Mouse (Mus musculus) gastrocnemius, postnatal 36 days (tissue): ENCODE results near the gene Bpifb5. TPM values are rescaled to one million over a fixed set of nuclear protein-coding genes. Genes with fewer than 3 reads are reported as not detected.
"Not testable (repeated sequence)": the region's sequence is repeated elsewhere in the genome, so short reads cannot be mapped to it uniquely, and the experiment has no call there.

Source experiments
- DNase-seq, 2 experiments: peaks; one replicate each; pipeline ENCODE4 v3.0.0; 2022
- intact Hi-C: fragments of 180-260 bp; cut with DNase I; formaldehyde crosslinking; loops from one replicate; pipeline ENCODE4 v1.15.1; 2025
- total RNA-seq, 2 experiments: library from RNA; stranded (reverse); gene quantifications; 2 replicates each; pipeline ENCODE4 v1.2.3; 2021

The Bpifb5 gene
- total RNA-seq, 2 experiments from 2014 or later = not detected

GRCm38 (mm10) chr2:154227830-154228229 is 4.3 kb downstream of the Bpifb5 start:
- intact Hi-C loops = no loop called here
- DNase-seq = no peak

GRCm38 (mm10) chr2:154233426-154233825 is 9.9 kb downstream of the Bpifb5 start:
- DNase-seq = no peak
- intact Hi-C loops = no loop called here

GRCm38 (mm10) chr2:154240771-154241170 is 17.2 kb downstream of the Bpifb5 start:
- DNase-seq = no peak
- intact Hi-C loops = no loop called here

DNA sequence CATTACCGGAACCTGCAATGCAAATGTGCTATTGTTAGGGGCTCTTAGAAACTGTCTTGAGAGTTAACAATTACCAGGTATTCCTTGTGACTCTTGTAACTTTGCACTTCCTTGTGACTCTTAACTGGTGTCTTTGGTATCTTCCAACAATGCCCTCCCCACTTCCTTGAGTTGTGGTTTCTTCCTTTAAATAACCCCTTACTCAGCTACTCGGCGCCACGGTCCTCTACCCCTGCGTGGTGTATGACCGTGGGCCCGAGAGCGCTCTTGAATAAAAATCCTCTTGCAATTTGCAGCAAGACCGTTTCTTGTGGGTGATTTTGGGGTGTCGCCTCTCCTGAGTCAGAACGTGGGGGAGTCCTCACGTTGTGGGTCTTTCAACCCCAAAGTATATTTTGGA is 19.2 kb downstream of the Bpifb5 start:
- DNase-seq, intact Hi-C loops: not testable (repeated sequence)

GRCm38 (mm10) chr2:154243356-154244036 is 20.0 kb downstream of the Bpifb5 start:
- no peak for DNase-seq
- intact Hi-C loops = no loop called here

- intact Hi-C loops = no loop called here
- DNase-seq = no peak
Observed at GRCm38 (mm10) chr2:154245322-154245721, 21.8 kb downstream of the Bpifb5 start.

- DNase-seq, intact Hi-C loops: not testable (repeated sequence)
Observed at GRCm38 (mm10) chr2:154255254-154255653, 31.7 kb downstream of the Bpifb5 start.

- DNase-seq = no peak
- intact Hi-C loops = no loop called here
Observed at GRCm38 (mm10) chr2:154255770-154256169, 32.2 kb downstream of the Bpifb5 start.

DNA sequence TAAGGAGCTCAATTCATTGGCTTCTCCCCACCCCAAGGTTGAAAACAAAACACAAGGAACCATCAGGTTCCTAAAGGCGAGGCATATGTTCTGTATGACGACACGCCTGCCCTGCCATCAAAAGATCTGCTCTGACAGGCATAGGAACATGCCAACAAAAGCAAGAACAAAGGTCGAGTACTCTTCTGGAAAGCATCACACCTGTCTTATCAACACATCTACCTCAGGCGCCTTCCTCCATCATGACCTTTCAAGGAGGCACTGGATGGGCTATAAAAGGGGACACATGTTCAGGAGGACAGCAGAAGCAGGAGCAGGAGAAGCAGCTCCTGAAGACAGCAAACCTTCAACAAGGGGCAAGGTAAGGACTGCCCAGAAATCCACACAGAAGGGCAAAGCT is 34.0 kb downstream of the Bpifb5 start, which contains the start of gene Bpifb9a:
Gene Bpifb9a, plus strand, starts transcription at position 301 of the 400 bp plus-strand sequence.
- DNase-seq, intact Hi-C loops: not testable (repeated sequence)

- intact Hi-C loops, DNase-seq: not testable (repeated sequence)
Observed at GRCm38 (mm10) chr2:154264397-154264796, 40.9 kb downstream of the Bpifb5 start.

Other genes with a start within 250 kb of the Bpifb5 start
- gene Bpifa6, start 248.8 kb upstream of the Bpifb5 start, total RNA-seq = not detected
- not detected for gene Bpifa2, start 215.5 kb upstream of the Bpifb5 start, total RNA-seq
- gene Bpifa3, start 93.4 kb upstream of the Bpifb5 start, total RNA-seq = not detected
- not detected for gene Bpifa1, start 80.9 kb upstream of the Bpifb5 start, total RNA-seq
- gene Bpifa5, start 61.1 kb upstream of the Bpifb5 start, total RNA-seq = not detected
- gene Bpifb1, start 32.9 kb upstream of the Bpifb5 start, total RNA-seq = not detected
- gene Bpifb9a, start 34.1 kb downstream of the Bpifb5 start, total RNA-seq = not detected
- gene Bpifb9b, start 83.5 kb downstream of the Bpifb5 start, total RNA-seq = not detected
- 10 to 100 TPM; 11.1 to 12.5 TPM for gene Cdk5rap1, start 149.3 kb downstream of the Bpifb5 start, total RNA-seq
- gene Snta1, start 184.4 kb downstream of the Bpifb5 start, total RNA-seq = 100 to 1,000 TPM; 221 to 230 TPM
- gene Cbfa2t2, start 212.7 kb downstream of the Bpifb5 start, total RNA-seq = 10 to 100 TPM; 12.2 to 16.3 TPM